Mouse (Mus musculus) MEL (cell line): Measurements from ENCODE around the gene Mlip. TPM values are rescaled to one million over a fixed set of nuclear protein-coding genes. Genes with fewer than 3 reads are reported as not detected.

Experiments used
- DNase-seq: peaks from one replicate; pipeline ENCODE4 v3.0.0; 2011; ENCODE audit warnings: low read depth, low spot score
- H3K27ac ChIP-seq: 2 replicates; pipeline ENCODE4 v1.5.1; 2012; ENCODE audit warnings: low read depth, mild to moderate bottlenecking, control low read depth, low read length, moderate library complexity; ENCODE audit not compliant: control insufficient read depth
- H3K27me3 ChIP-seq, 2 experiments: fragments of 150-350 bp in 1 of 2; sonication (generic) in 1 of 2; 2 replicates each; pipeline ENCODE4 v1.6.1; 2012; ENCODE audit warnings: low read length in 2 of 2, mild to moderate bottlenecking in 2 of 2, improper control_type of control experiment in 1 of 2, moderate library complexity in 1 of 2; ENCODE audit not compliant: insufficient read depth in 2 of 2, control insufficient read depth in 1 of 2
- H3K36me3 ChIP-seq, 2 experiments: 2 replicates each; pipeline ENCODE4 v1.6.1; 2012 to 2014; ENCODE audit warnings: low read length in 2 of 2, improper control_type of control experiment in 1 of 2, inconsistent platforms in 1 of 2, mild to moderate bottlenecking in 1 of 2; ENCODE audit not compliant: insufficient read depth in 2 of 2, control insufficient read depth in 1 of 2
- H3K4me1 ChIP-seq, 2 experiments: fragments of 150-350 bp in 1 of 2; sonication (generic) in 1 of 2; 2 replicates each; pipeline ENCODE4 v1.6.1; 2012; ENCODE audit warnings: low read length in 2 of 2, improper control_type of control experiment in 1 of 2, mild to moderate bottlenecking in 1 of 2; ENCODE audit not compliant: insufficient read depth in 2 of 2, control insufficient read depth in 1 of 2
- H3K4me3 ChIP-seq, 2 experiments: fragments of 150-350 bp in 1 of 2; sonication (generic) in 1 of 2; 2 replicates each; pipeline ENCODE4 v1.5.1; 2012; ENCODE audit warnings: low read depth in 2 of 2, low read length in 2 of 2, mild to moderate bottlenecking in 2 of 2, moderate library complexity in 2 of 2, control low read depth in 1 of 2, improper control_type of control experiment in 1 of 2; ENCODE audit not compliant: control insufficient read depth in 1 of 2, insufficient read depth in 1 of 2
- H3K79me2 ChIP-seq: 2 replicates; pipeline ENCODE4 v1.6.1; 2012; ENCODE audit warnings: mild to moderate bottlenecking, low read length, moderate library complexity; ENCODE audit not compliant: control insufficient read depth, poor library complexity, insufficient read depth
- H3K9ac ChIP-seq: 2 replicates; pipeline ENCODE4 v1.6.1; 2012; ENCODE audit warnings: low read depth, mild to moderate bottlenecking, control low read depth, low read length, moderate library complexity; ENCODE audit not compliant: control insufficient read depth, poor library complexity, severe bottlenecking
- H3K9me3 ChIP-seq: fragments of 150-350 bp; sonication (generic); replicated peaks from 2 replicates; pipeline ENCODE4 v1.6.1; 2012; ENCODE audit warnings: mild to moderate bottlenecking, low read length, improper control_type of control experiment, moderate library complexity; ENCODE audit not compliant: insufficient read depth
- BHLHE40 ChIP-seq: IDR thresholded peaks from 2 replicates; pipeline ENCODE4 v1.6.1; 2012; ENCODE audit warnings: low read depth, mild to moderate bottlenecking, inconsistent platforms, low read length, improper control_type of control experiment, borderline replicate concordance
- CTCF ChIP-seq, 3 experiments: IDR thresholded peaks in 2 of 3; conservative IDR thresholded peaks in 1 of 3; 2 replicates each; pipeline ENCODE4 v1.5.1; 2011 to 2012; ENCODE audit warnings: low read length in 3 of 3, low read depth in 2 of 3, mild to moderate bottlenecking in 2 of 3, improper control_type of control experiment in 1 of 3, inconsistent platforms in 1 of 3, mixed read lengths in 1 of 3, moderate library complexity in 1 of 3; ENCODE audit not compliant: control insufficient read depth in 1 of 3, insufficient read depth in 1 of 3, poor library complexity in 1 of 3, severe bottlenecking in 1 of 3
- EP300 ChIP-seq, 2 experiments: IDR thresholded peaks; 2 replicates each; pipeline ENCODE4 v1.6.1; 2011; ENCODE audit warnings: improper control_type of control experiment in 2 of 2, low read length in 2 of 2, low read depth in 1 of 2, mild to moderate bottlenecking in 1 of 2
- HCFC1 ChIP-seq: IDR thresholded peaks from 2 replicates; pipeline ENCODE4 v1.6.1; 2012; ENCODE audit warnings: low read depth, mild to moderate bottlenecking, inconsistent platforms, low read length, improper control_type of control experiment, moderate library complexity
- MAFK ChIP-seq: IDR thresholded peaks from 2 replicates; pipeline ENCODE4 v1.6.1; 2011; ENCODE audit warnings: low read depth, mild to moderate bottlenecking, low read length, improper control_type of control experiment, borderline replicate concordance
- MAX ChIP-seq: IDR thresholded peaks from 2 replicates; pipeline ENCODE4 v1.6.1; 2011; ENCODE audit warnings: low read length, improper control_type of control experiment
- MEF2A ChIP-seq: IDR thresholded peaks from 2 replicates; pipeline ENCODE4 v1.6.1; 2014; ENCODE audit warnings: low read depth, mild to moderate bottlenecking, inconsistent platforms, low read length, improper control_type of control experiment; ENCODE audit not compliant: poor library complexity, insufficient replicate concordance, severe bottlenecking; ENCODE audit errors: extremely low read depth
- MYB ChIP-seq: IDR thresholded peaks from 2 replicates; pipeline ENCODE4 v1.6.1; 2011; ENCODE audit warnings: mild to moderate bottlenecking, low read depth, low read length, improper control_type of control experiment
- NELFE ChIP-seq: IDR thresholded peaks from 2 replicates; pipeline ENCODE4 v1.6.1; 2011; ENCODE audit warnings: low read depth, low read length, improper control_type of control experiment
- POLR2AphosphoS2 ChIP-seq: IDR thresholded peaks from 2 replicates; pipeline ENCODE4 v1.6.1; 2011; ENCODE audit warnings: low read length, improper control_type of control experiment
- RAD21 ChIP-seq: IDR thresholded peaks from 2 replicates; pipeline ENCODE4 v1.6.1; 2011; ENCODE audit warnings: mild to moderate bottlenecking, low read depth, low read length, improper control_type of control experiment
- SMC3 ChIP-seq: IDR thresholded peaks from 2 replicates; pipeline ENCODE4 v1.6.1; 2011; ENCODE audit warnings: low read depth, low read length, improper control_type of control experiment
- TAL1 ChIP-seq: IDR thresholded peaks from 2 replicates; pipeline ENCODE4 v1.6.1; 2012; ENCODE audit warnings: mild to moderate bottlenecking, inconsistent platforms, low read length, moderate library complexity, mixed read lengths
- UBTF ChIP-seq: IDR thresholded peaks from 2 replicates; pipeline ENCODE4 v1.6.1; 2012; ENCODE audit warnings: low read depth, mild to moderate bottlenecking, inconsistent platforms, low read length, improper control_type of control experiment, moderate library complexity, borderline replicate concordance; ENCODE audit not compliant: insufficient read depth
- USF1 ChIP-seq: IDR thresholded peaks from 2 replicates; pipeline ENCODE4 v1.6.1; 2014; ENCODE audit warnings: low read depth, mild to moderate bottlenecking, inconsistent platforms, low read length, improper control_type of control experiment, moderate library complexity
- ZC3H11A ChIP-seq: IDR thresholded peaks from 2 replicates; pipeline ENCODE4 v1.6.1; 2012; ENCODE audit warnings: low read depth, mild to moderate bottlenecking, inconsistent platforms, low read length, improper control_type of control experiment
- ZMIZ1 ChIP-seq: IDR thresholded peaks from 2 replicates; pipeline ENCODE4 v1.6.1; 2012; ENCODE audit warnings: low read depth, mild to moderate bottlenecking, inconsistent platforms, low read length, improper control_type of control experiment, moderate library complexity
- ZNF384 ChIP-seq: IDR thresholded peaks from 2 replicates; pipeline ENCODE4 v1.6.1; 2012; ENCODE audit warnings: low read depth, mild to moderate bottlenecking, inconsistent platforms, low read length, improper control_type of control experiment
- polyA plus RNA-seq, 2 experiments: library from polyadenylated mRNA; stranded (reverse) in 1 of 2; unstranded in 1 of 2; fragments of >175 nt in 1 of 2; fragments of >200 nt in 1 of 2; gene quantifications; 2 replicates each; pipeline versions ENCODE4 v1.2.1 to v1.2.4; 2012; ENCODE audit warnings: low replicate concordance in 2 of 2, low read depth in 1 of 2; ENCODE audit not compliant: insufficient read length in 2 of 2, insufficient read depth in 1 of 2, missing spikeins in 1 of 2
- total RNA-seq: library from RNA; depleted of rRNA; stranded (reverse); fragments of 300-350 nt; gene quantifications from 2 replicates; pipeline ENCODE4 v1.2.3, GENCODE M21; 2012

Gene Mlip
- total and polyA plus RNA-seq, 3 experiments, result 0.04 TPM; not detected in 2

DNA sequence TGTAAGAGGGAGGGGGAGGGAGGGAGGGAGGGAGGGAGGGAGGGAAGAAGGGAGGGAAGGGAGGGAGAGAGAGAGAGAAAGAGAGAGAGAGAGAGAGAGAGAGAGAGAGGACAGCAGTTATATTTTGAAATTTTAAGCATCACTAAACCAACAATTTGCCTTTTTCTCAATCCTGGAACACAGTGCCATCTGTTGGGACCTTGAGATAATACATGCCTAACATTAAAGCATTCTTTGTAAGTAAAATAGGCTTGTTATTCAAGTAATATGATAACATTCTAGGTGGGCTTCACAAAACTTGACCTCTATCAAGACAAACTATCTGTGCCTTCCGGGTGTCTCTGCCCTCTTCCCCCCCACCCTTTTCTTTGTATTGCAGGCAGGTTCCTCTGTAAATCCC, 34.0 kb upstream of the Mlip start:
- H3K9me3 ChIP-seq, result no peaks in the 10 kb centered on the region
- H3K9ac ChIP-seq, result no peak overlapping the region
- peak; percentile 60 for DNase-seq
- no peaks in the 10 kb centered on the region for H3K36me3 ChIP-seq
- H3K27me3 ChIP-seq, result no peaks in the 10 kb centered on the region
- TF ChIP-seq MAX, result no peak
- peak; percentile 62 for TF ChIP-seq SMC3
- TF ChIP-seq NELFE, result no peak
- TF ChIP-seq UBTF, result no peak
- peak; percentile 15 to 71 (median 48); a peak in 4 of 6 replicates for TF ChIP-seq CTCF (IDR thresholded peaks at IDR 0.05 in 2 of 3, conservative IDR thresholded peaks at IDR 0.05 in 1 of 3; ENCODE audit: control insufficient read depth in 1 of 3, insufficient read depth in 1 of 3, low read depth in 2 of 3, low read length in 3 of 3, poor library complexity in 1 of 3, severe bottlenecking in 1 of 3)
- TF ChIP-seq ZC3H11A, result peak; percentile 36; the same call in 1 of the 2 replicates
- no peak for TF ChIP-seq MEF2A
- no peak for TF ChIP-seq HCFC1
- TF ChIP-seq ZNF384, result no peak
- TF ChIP-seq RAD21, result peak; percentile 67
- no peak for TF ChIP-seq MAFK
- TF ChIP-seq MYB, result no peak
- no peak for TF ChIP-seq ZMIZ1
- TF ChIP-seq BHLHE40, result no peak
- TF ChIP-seq EP300 (IDR thresholded peaks at IDR 0.05; ENCODE audit: low read depth in 1 of 2, low read length in 2 of 2), result no peak
- no peak overlapping the region for H3K4me3 ChIP-seq
- no peaks in the 10 kb centered on the region for H3K4me1 ChIP-seq
- no peak overlapping the region for H3K27ac ChIP-seq
- no peaks in the 10 kb centered on the region for H3K79me2 ChIP-seq

DNA sequence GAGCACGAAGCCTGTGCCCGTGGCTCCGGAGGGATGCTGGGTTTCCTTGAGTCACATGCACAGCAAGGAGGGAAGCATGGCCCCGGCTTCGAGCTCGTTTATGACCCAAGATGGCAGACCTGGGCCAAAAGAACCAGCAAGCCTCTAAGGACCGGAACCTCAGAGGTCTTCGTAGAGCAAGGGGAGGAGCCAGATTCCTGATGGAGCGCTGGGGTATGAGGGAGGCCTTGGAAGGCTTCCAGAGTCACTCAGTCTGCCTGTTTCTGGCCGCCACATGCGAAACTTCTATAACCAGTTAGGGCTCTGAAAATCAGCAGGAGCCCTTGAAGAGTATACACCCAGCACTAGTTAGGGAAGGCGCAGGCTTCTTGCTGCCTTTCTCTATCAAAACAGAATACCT, 32.8 kb upstream of the Mlip start:
- H3K9me3 ChIP-seq, result no peaks in the 10 kb centered on the region
- no peak overlapping the region for H3K27ac ChIP-seq
- H3K4me1 ChIP-seq, result no peaks in the 10 kb centered on the region
- no peaks in the 10 kb centered on the region for H3K36me3 ChIP-seq
- no peaks in the 10 kb centered on the region for H3K79me2 ChIP-seq
- TF ChIP-seq ZC3H11A (no peak), POLR2AphosphoS2 (no peak), USF1 (no peak), TAL1 (no peak), MEF2A (no peak), NELFE (no peak)
- H3K27me3 ChIP-seq, result no peaks in the 10 kb centered on the region
- DNase-seq, result no peak
- no peak overlapping the region for H3K4me3 ChIP-seq
- H3K9ac ChIP-seq, result no peak overlapping the region
